Mouse (Mus musculus) cerebellum, adult 18-20 months (tissue): ENCODE results near the gene Fbxo24.

Experiments used
- DNase-seq, 2 experiments: peaks; one replicate each; pipeline ENCODE4 v3.0.0; 2021

Fbxo24 gene

GRCm38 (mm10) chr5:137628498-137629305 is at the start of gene Fbxo24, which contains the start of the genes Lrch4 and Gm20605:
Gene Fbxo24, minus strand, starts transcription at chr5:137629002.
Gene Lrch4, plus strand, starts transcription at chr5:137629121.
Gene Gm20605, plus strand, starts transcription at chr5:137629175.
- DNase-seq: peak; percentile 97 to 100

GRCm38 (mm10) chr5:137677859-137678258 is 49.1 kb upstream of the Fbxo24 start:
- DNase-seq: no peak

- no peak for DNase-seq
Observed at GRCm38 (mm10) chr5:137674786-137675185, 46.0 kb upstream of the Fbxo24 start.

- DNase-seq: no peak
Observed at GRCm38 (mm10) chr5:137673015-137673414, 44.2 kb upstream of the Fbxo24 start.

GRCm38 (mm10) chr5:137672361-137672760 is 43.6 kb upstream of the Fbxo24 start:
- DNase-seq: no peak

GRCm38 (mm10) chr5:137671443-137672240 is 42.8 kb upstream of the Fbxo24 start:
- no peak for DNase-seq

GRCm38 (mm10) chr5:137670240-137670639 is 41.4 kb upstream of the Fbxo24 start:
- DNase-seq: no peak

GRCm38 (mm10) chr5:137668971-137669370 is 40.2 kb upstream of the Fbxo24 start:
- DNase-seq: no peak

- no peak for DNase-seq
Observed at GRCm38 (mm10) chr5:137663057-137663456, 34.3 kb upstream of the Fbxo24 start.

GRCm38 (mm10) chr5:137660064-137660688 is 31.4 kb upstream of the Fbxo24 start:
- no peak for DNase-seq

- DNase-seq: peak; percentile 80 to 82
Observed at GRCm38 (mm10) chr5:137656977-137657376, 28.2 kb upstream of the Fbxo24 start.

GRCm38 (mm10) chr5:137654746-137655145 is 25.9 kb upstream of the Fbxo24 start:
- no peak for DNase-seq

GRCm38 (mm10) chr5:137653366-137653765 is 24.6 kb upstream of the Fbxo24 start:
- DNase-seq: no peak

GRCm38 (mm10) chr5:137652474-137652873 is 23.7 kb upstream of the Fbxo24 start:
- peak; percentile 80 to 84 for DNase-seq

- DNase-seq: no peak
Observed at GRCm38 (mm10) chr5:137649669-137650571, 21.1 kb upstream of the Fbxo24 start.

- no peak for DNase-seq
Observed at GRCm38 (mm10) chr5:137649251-137649650, 20.4 kb upstream of the Fbxo24 start.

GRCm38 (mm10) chr5:137647827-137648601 is 19.2 kb upstream of the Fbxo24 start:
- DNase-seq: no peak

- no peak for DNase-seq
Observed at GRCm38 (mm10) chr5:137645652-137646091, 16.9 kb upstream of the Fbxo24 start, which contains the start of gene Irs3. Gene Irs3, minus strand, starts transcription at chr5:137645714.

GRCm38 (mm10) chr5:137645091-137645651 is 16.4 kb upstream of the Fbxo24 start:
- no peak for DNase-seq

GRCm38 (mm10) chr5:137644484-137644883 is 15.7 kb upstream of the Fbxo24 start:
- no peak for DNase-seq

- no peak for DNase-seq
Observed at GRCm38 (mm10) chr5:137642886-137643285, 14.1 kb upstream of the Fbxo24 start.
